Mouse (Mus musculus): ENCODE measurements around the gene Zfp445. TPM values are rescaled to one million over a fixed set of nuclear protein-coding genes. Genes with fewer than 3 reads are reported as not detected.

Zfp445 gene
- polyA plus RNA-seq, 1 experiment from 2014 or later: 124 TPM

Other genes starting within 250 kb of the Zfp445 start
- gene Topaz1, start 118.7 kb downstream of the Zfp445 start, polyA plus RNA-seq (2016; fragmentation: Nextera tagmentation; extraction: Ambion mirVana): not detected in 2 replicates
- 7.4 and 7.7 TPM in 2 replicates for gene Tcaim, start 60.5 kb downstream of the Zfp445 start, polyA plus RNA-seq (2016; fragmentation: Nextera tagmentation; extraction: Ambion mirVana)
- gene Gm35549, start 22.0 kb downstream of the Zfp445 start, polyA plus RNA-seq (2016; fragmentation: Nextera tagmentation; extraction: Ambion mirVana): 0.32 TPM in 1 of 2 replicates, not detected in the other
- gene Zkscan7, start 19.7 kb upstream of the Zfp445 start, polyA plus RNA-seq (2016; fragmentation: Nextera tagmentation; extraction: Ambion mirVana): 4.5 and 4.8 TPM in 2 replicates
- gene Zfp105, start 57.1 kb upstream of the Zfp445 start, polyA plus RNA-seq (2016; fragmentation: Nextera tagmentation; extraction: Ambion mirVana): 34.1 and 38.1 TPM in 2 replicates
- gene 1110059G10Rik, start 85.0 kb upstream of the Zfp445 start, polyA plus RNA-seq (2016; fragmentation: Nextera tagmentation; extraction: Ambion mirVana): 32.0 and 34.3 TPM in 2 replicates
- gene Kif15, start 85.0 kb upstream of the Zfp445 start, polyA plus RNA-seq (2016; fragmentation: Nextera tagmentation; extraction: Ambion mirVana): 68.2 and 73.8 TPM in 2 replicates
- 18.4 and 18.8 TPM in 2 replicates for gene Tmem42, start 155.3 kb upstream of the Zfp445 start, polyA plus RNA-seq (2016; fragmentation: Nextera tagmentation; extraction: Ambion mirVana)
- gene Tgm4, start 168.7 kb upstream of the Zfp445 start, polyA plus RNA-seq (2016; fragmentation: Nextera tagmentation; extraction: Ambion mirVana): 0.57 and 1.5 TPM in 2 replicates
- 84.1 and 86.4 TPM in 2 replicates for gene Zdhhc3, start 247.2 kb upstream of the Zfp445 start, polyA plus RNA-seq (2016; fragmentation: Nextera tagmentation; extraction: Ambion mirVana)
- 96.5 and 103 TPM in 2 replicates for gene Exosc7, start 247.2 kb upstream of the Zfp445 start, polyA plus RNA-seq (2016; fragmentation: Nextera tagmentation; extraction: Ambion mirVana)